Mouse (Mus musculus) lung, adult 2 months (tissue): Measurements from ENCODE around the gene Trpm8.

Source experiments
- CTCF ChIP-seq: fragments of 200-500 bp; IDR thresholded peaks from 2 replicates; pipeline ENCODE4 v1.5.1; 2011; ENCODE audit warnings: mild to moderate bottlenecking, low read length, control low read depth; ENCODE audit not compliant: insufficient read depth
- POLR2A ChIP-seq: fragments of 200-500 bp; IDR thresholded peaks from 2 replicates; pipeline ENCODE4 v1.6.1; 2011; ENCODE audit warnings: low read depth, mild to moderate bottlenecking, control low read depth, low read length, borderline replicate concordance; ENCODE audit errors: extremely low read depth

DNA sequence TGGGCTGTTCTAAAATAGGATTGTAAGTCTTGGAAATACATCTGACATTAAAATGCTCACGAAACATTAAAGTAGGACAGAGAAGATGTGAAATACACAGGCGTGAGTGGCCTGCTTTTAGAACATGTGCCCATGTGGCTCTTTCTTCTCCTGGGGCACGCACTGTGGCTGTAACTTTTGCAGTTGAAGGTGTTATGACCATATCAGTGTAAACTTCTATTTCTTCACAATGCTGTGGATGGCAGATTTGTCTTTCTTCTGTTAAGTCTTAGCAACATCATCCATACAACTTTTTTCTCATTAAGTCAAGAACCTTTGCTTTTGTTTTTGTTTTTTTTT is 11.3 kb downstream of the Trpm8 start:
- TF ChIP-seq CTCF: no peak
- TF ChIP-seq POLR2A: no peak
